Mouse (Mus musculus) heart, postnatal 0 days (tissue): ENCODE measurements around the gene Mrps26. TPM values are rescaled to one million over a fixed set of nuclear protein-coding genes. Genes with fewer than 3 reads are reported as not detected.
A peak's percentile ranks its signal among the peaks of the same experiment; 100 is the strongest.
"Not testable (repeated sequence)": the region's sequence is repeated elsewhere in the genome, so short reads cannot be mapped to it uniquely, and the experiment has no call there.

Experiments
- ATAC-seq: fragments of 200-750 bp; cut with Nextera tagmentation; 2 replicates; pipeline ENCODE4 v1.8.0; 2017; ENCODE audit warnings: low read depth, moderate number of reproducible peaks, moderate library complexity; ENCODE audit not compliant: insufficient read depth
- DNase-seq: peaks from one replicate; pipeline ENCODE4 v3.0.0-alpha.2; 2016; ENCODE audit warnings: low spot score
- H3K27ac ChIP-seq: fragments of 300-500 bp; sonication (generic); 2 replicates; pipeline ENCODE4 v1.5.1; 2014; ENCODE audit warnings: low read depth, mild to moderate bottlenecking
- H3K27me3 ChIP-seq: fragments of 300-500 bp; sonication (generic); 2 replicates; pipeline ENCODE4 v1.6.1; 2014; ENCODE audit warnings: low read length, mixed read lengths; ENCODE audit not compliant: control insufficient read depth, insufficient read depth
- H3K36me3 ChIP-seq: fragments of 300-500 bp; sonication (generic); replicated peaks from 2 replicates; pipeline ENCODE4 v1.6.1; 2014; ENCODE audit warnings: low read length, mixed read lengths; ENCODE audit not compliant: control insufficient read depth, insufficient read depth
- H3K4me1 ChIP-seq: fragments of 300-500 bp; sonication (generic); 2 replicates; pipeline ENCODE4 v1.6.1; 2014; ENCODE audit warnings: antibody characterized with exemption; ENCODE audit not compliant: control insufficient read depth, insufficient read depth
- H3K4me2 ChIP-seq: fragments of 300-500 bp; sonication (generic); 2 replicates; pipeline ENCODE4 v1.6.1; 2014; ENCODE audit warnings: low read depth, mild to moderate bottlenecking, low read length, moderate library complexity
- H3K4me3 ChIP-seq: fragments of 300-500 bp; sonication (generic); 2 replicates; pipeline ENCODE4 v1.5.1; 2014; ENCODE audit warnings: low read depth, low read length
- H3K9ac ChIP-seq: fragments of 300-500 bp; sonication (generic); replicated peaks from 2 replicates; pipeline ENCODE4 v1.6.1; 2014; ENCODE audit warnings: low read depth, low read length, mixed read lengths
- H3K9me3 ChIP-seq: fragments of 300-500 bp; sonication (generic); replicated peaks from 2 replicates; pipeline ENCODE4 v1.6.1; 2016; ENCODE audit warnings: low read length; ENCODE audit not compliant: control insufficient read depth
- CTCF ChIP-seq: IDR thresholded peaks from 2 replicates; pipeline ENCODE4 v1.5.1; 2016; ENCODE audit warnings: antibody characterized with exemption, control low read depth, low read depth
- EP300 ChIP-seq: IDR thresholded peaks from 2 replicates; pipeline ENCODE4 v1.6.1; 2016; ENCODE audit warnings: antibody characterized with exemption, low read depth
- WGBS: fragments of 180-500 bp; shearing (Covaris S2); extraction: QIAGEN DNeasy Blood & Tissue Kit; methylation state at CpG from one replicate; pipeline ENCODE4 v1.1.7; 2014; 5-methylcytosine and 5-hydroxymethylcytosine counted together
- polyA plus RNA-seq: library from polyadenylated mRNA; unstranded; fragments of >200 nt; fragmentation: Nextera tagmentation; extraction: Ambion mirVana; gene quantifications from 2 replicates; pipeline ENCODE4 v1.2.1, GENCODE M21; 2015
- total RNA-seq: library from RNA; depleted of rRNA; stranded (reverse); fragments of >200 nt; gene quantifications from 2 replicates; pipeline ENCODE4 v1.2.3, GENCODE M21; 2014; ENCODE audit warnings: low replicate concordance

Mrps26 gene
- total and polyA plus RNA-seq, 2 experiments from 2014 or later = 74.0 to 86.9 TPM

- H3K9me3 ChIP-seq = no peaks in the 10 kb centered on the region
- ATAC-seq (no peak), DNase-seq (no peak)
- H3K27me3 ChIP-seq = peaks cover 59% of the 10 kb centered on the region
- no peak within 1 kb of the TSS; the same call in 1 of the 2 replicates for H3K9ac ChIP-seq
- WGBS = 66% methylated on average over 9 of the region's 9 CpGs
- H3K4me2 ChIP-seq = peak within 1 kb of the TSS; percentile 57
- no peak for TF ChIP-seq CTCF
- no peak for TF ChIP-seq EP300
- H3K27ac ChIP-seq = no peak within 1 kb of the TSS
- peaks cover 7% of the 10 kb centered on the region; the same call in 1 of the 2 replicates for H3K4me1 ChIP-seq
- peak within 1 kb of the TSS; percentile 42 for H3K4me3 ChIP-seq
- no peaks in the 10 kb centered on the region for H3K36me3 ChIP-seq
These were observed 12.3 kb downstream of the Mrps26 start, which contains the start of gene Oxt for GRCm38 (mm10) chr2:130575873-130576272. Gene Oxt (plus strand): TSS chr2:130576173.

GRCm38 (mm10) chr2:130576564-130576963, 13.0 kb downstream of the Mrps26 start:
- not testable (repeated sequence) for H3K27ac ChIP-seq, H3K4me1 ChIP-seq, DNase-seq, H3K9ac ChIP-seq, H3K9me3 ChIP-seq, H3K36me3 ChIP-seq, ATAC-seq
- H3K27me3 ChIP-seq = peaks cover 66% of the 10 kb centered on the region
- WGBS = 2% methylated on average over 28 of the region's 32 CpGs
- H3K4me2 ChIP-seq = peak overlapping the region; percentile 57
- H3K4me3 ChIP-seq = peak overlapping the region; percentile 42

GRCm38 (mm10) chr2:130577021-130577420, 13.5 kb downstream of the Mrps26 start:
- TF ChIP-seq EP300 (no peak), CTCF (no peak)
- ATAC-seq (no peak), DNase-seq (no peak)
- Histone ChIP-seq H3K4me2 (peak overlapping the region; percentile 57), H3K4me3 (peak overlapping the region; percentile 42), H3K9me3 (no peaks in the 10 kb centered on the region), H3K27me3 (peaks cover 71% of the 10 kb centered on the region), H3K27ac (no peak overlapping the region), H3K36me3 (no peaks in the 10 kb centered on the region), H3K9ac (no peak overlapping the region; the same call in 1 of the 2 replicates), H3K4me1 (peaks cover 9% of the 10 kb centered on the region; the same call in 1 of the 2 replicates)
- WGBS = 17% methylated on average over 9 of the region's 9 CpGs

GRCm38 (mm10) chr2:130577632-130578031, 14.1 kb downstream of the Mrps26 start:
- TF ChIP-seq CTCF = no peak
- TF ChIP-seq EP300 = no peak
- Histone ChIP-seq H3K9ac (no peak overlapping the region), H3K4me2 (peak overlapping the region; percentile 32), H3K9me3 (no peaks in the 10 kb centered on the region), H3K4me1 (peaks cover 9% of the 10 kb centered on the region; the same call in 1 of the 2 replicates), H3K27me3 (peaks cover 76% of the 10 kb centered on the region), H3K4me3 (no peak overlapping the region), H3K36me3 (no peaks in the 10 kb centered on the region), H3K27ac (no peak overlapping the region)
- ATAC-seq (no peak; the same call in 1 of the 2 replicates), DNase-seq (no peak)
- WGBS = 8% methylated on average over 12 of the region's 12 CpGs

- ATAC-seq = no peak
- Histone ChIP-seq H3K9ac (no peak overlapping the region), H3K4me1 (peaks cover 9% of the 10 kb centered on the region; the same call in 1 of the 2 replicates), H3K4me3 (no peak overlapping the region), H3K27ac (no peak overlapping the region), H3K27me3 (peaks cover 76% of the 10 kb centered on the region), H3K36me3 (no peaks in the 10 kb centered on the region), H3K9me3 (no peaks in the 10 kb centered on the region), H3K4me2 (no peak overlapping the region)
- DNase-seq = no peak
- TF ChIP-seq EP300 (no peak), CTCF (peak; percentile 48)
- 11% methylated on average over 11 of the region's 11 CpGs for WGBS
These were observed 14.6 kb downstream of the Mrps26 start for GRCm38 (mm10) chr2:130578148-130578547.

- Histone ChIP-seq H3K36me3 (no peaks in the 10 kb centered on the region), H3K27ac (no peak overlapping the region), H3K27me3 (peaks cover 76% of the 10 kb centered on the region), H3K9ac (no peak overlapping the region), H3K4me2 (no peak overlapping the region), H3K4me1 (peaks cover 9% of the 10 kb centered on the region; the same call in 1 of the 2 replicates), H3K4me3 (no peak overlapping the region; the same call in 1 of the 2 replicates), H3K9me3 (no peaks in the 10 kb centered on the region)
- ATAC-seq = no peak
- TF ChIP-seq CTCF (no peak), EP300 (no peak)
- DNase-seq = no peak
- WGBS = 14% methylated on average over 8 of the region's 8 CpGs
These were observed 16.2 kb downstream of the Mrps26 start for GRCm38 (mm10) chr2:130579791-130580190.
